Mouse (Mus musculus): ENCODE measurements around the gene Npr2. TPM values are rescaled to one million over a fixed set of nuclear protein-coding genes. Genes with fewer than 3 reads are reported as not detected.

Gene Npr2
- total RNA-seq, 2 experiments from 2014 or later: 30.7 to 39.5 TPM

- DNase-seq: peak; percentile 75
Observed at GRCm38 (mm10) chr4:43669428-43669794, 37.7 kb downstream of the Npr2 start.

GRCm38 (mm10) chr4:43672070-43672469, 40.3 kb downstream of the Npr2 start:
- peak; percentile 94 for DNase-seq

DNA sequence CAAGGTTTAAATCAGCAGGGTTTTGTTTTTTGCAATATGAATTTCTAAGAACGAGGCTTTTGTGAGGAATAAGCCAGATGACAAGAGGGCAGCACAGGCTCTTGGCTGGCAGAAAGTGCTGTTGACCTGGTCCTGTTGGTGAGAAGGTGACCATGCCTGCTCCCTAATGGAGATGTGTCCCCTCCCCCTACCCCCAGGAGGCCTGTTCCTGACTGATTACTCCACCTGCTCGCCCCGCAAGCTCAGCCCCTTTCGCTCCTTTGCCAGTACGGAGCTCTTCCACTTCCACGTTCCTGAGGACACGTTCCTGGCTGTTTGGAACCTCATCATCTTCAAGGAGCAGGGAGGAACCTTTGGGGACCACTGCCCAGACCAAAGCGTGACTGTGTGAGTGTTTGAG, 42.0 kb downstream of the Npr2 start:
- no peak for DNase-seq

DNA sequence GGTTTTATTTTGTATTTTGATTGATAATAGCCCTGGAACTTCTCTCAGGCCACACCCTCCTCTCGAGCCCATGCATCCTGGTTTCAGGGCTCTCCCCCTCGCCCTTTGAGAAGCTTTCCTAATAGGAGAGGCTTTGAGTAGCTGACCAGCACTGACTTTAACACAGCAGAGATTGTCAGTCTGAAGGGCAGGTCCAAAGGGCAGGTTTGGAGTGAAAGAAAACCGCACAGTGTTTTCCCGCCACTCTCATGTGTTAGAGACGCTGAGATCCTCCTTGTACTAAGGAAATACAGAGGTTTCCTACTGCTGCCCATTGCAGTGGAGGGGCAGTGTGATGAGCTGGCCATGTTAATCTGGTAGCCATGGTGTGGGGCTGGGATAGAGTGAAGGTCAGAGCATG, 43.2 kb downstream of the Npr2 start:
- DNase-seq: no peak

DNA sequence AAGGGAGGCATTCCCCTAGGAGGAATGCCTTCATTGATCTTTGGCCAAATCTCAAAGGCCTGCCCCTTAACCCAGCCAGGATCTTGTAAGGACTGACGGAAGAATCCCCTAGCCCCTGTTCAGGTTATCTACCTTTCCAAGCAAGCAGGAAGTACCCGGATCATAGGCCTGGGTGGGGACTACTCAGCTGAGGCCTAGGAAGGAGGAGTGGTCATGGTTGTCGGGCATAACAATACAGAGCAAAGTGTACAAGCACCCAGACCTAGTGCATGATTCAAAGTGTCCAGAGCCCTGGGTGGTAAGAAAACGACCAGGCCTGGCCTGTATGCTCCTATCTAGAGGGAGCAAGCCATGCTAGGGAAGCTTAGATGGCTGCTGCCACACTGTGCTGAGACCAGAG, 43.9 kb downstream of the Npr2 start:
- no peak for DNase-seq

DNA sequence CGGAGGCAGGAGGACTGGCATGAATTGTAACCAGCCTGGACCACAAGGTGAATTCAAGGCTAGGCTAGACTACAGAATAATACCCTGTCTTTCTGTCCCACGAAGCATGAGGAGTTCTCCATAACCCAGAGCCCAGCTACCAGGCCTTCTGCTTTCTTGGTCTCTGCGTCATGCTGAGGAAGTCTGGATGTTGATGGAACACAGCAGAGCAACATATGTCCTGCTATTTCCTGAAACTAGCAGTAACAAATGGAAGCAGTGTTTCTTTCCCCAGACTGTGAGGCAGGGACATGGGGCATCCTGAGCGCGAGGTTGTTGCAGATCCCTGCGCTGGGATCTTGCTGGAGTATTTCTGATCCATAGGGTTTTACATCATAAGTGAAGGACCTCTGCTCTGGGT, 46.8 kb downstream of the Npr2 start:
- DNase-seq: no peak

DNA sequence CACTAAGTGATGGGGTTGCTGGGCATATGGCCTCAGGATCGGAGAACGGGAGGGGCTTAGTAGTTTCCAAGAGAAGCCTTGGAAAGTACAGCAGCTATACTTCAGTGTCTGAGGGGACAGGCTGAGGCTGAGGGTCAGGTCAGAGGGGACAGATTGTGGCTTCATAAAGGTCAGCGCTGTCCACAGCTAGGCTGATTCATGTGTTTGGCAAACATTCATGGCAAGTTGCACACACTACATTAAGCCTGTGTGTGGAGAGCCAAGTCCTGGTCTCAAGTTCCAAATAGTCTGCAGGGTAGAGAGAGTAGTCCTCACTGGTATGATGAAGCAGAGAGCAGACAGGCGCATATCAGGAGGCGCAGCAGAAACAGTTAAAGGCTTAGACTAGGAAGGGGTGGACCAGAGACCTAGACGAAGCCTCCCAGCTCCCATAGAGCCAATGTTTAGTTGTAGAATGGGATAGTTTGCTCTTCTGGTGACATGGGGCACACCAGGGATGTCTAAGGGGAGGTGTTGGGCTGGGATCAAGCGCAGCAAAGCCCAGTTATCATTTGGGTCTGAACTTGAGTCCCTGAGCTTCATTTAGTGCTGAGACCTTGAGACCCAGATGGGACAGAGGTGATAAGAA, 47.8 kb downstream of the Npr2 start:
- peak; percentile 35 for DNase-seq

DNA sequence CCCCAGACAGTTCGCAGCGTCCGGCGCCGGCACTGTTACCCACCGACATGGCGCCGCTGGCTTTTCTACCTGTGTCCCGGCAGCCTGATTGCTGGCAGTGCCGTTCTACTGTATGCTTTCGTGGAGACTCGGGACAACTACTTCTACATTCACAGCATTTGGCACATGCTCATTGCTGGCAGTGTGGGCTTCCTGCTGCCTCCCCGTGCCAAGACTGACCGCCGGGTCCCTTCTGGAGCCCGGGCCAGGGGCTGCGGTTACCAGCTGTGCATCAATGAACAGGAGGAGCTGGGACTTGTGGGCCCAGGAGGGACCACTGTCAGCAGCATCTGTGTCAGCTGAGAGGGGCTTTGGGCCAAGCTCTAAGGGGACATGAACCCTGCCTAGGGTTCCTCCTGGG, 58.3 kb downstream of the Npr2 start:
- DNase-seq: no peak

DNA sequence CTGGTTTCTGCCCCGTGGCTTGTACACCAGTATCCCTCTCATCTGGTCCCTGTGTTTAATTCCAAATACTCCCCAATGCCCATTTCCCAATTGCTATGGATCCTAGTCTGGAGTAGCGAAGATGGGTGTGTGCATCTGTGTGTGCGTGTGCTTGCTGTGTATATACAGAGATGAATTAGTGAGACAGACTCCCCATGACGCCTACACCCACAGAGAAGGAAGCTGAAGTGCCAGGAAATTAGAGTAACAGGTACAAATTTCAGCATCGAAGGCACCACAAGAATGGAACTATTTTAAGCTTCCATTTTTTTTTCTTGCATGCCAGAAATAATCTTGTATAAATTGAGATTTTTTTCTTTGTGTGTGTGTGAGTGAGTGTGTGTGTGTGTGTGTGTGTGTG, 59.3 kb downstream of the Npr2 start:
- DNase-seq: no peak

DNA sequence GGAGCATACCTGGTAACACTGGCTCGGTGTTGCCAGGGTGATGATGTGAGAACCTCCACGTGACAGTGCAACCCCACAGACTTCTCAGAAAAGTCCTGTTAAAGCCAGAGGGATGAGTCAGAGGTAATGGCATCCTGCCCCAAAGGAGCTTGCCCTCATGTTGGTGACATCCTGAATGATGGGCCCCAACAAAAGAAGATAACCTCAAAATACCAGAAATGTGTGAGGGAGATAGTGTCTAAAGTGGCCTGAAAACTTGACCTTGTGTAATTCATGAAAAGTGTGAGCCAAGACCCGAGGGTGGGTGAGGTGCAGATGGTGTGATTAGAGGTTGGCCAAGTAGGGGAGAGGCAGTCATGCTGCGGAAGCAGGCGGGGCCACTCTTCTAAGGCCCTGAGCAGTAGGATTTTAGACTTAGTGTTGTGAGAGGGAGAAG, 62.1 kb downstream of the Npr2 start:
- DNase-seq: no peak

GRCm38 (mm10) chr4:43694439-43695248, 62.9 kb downstream of the Npr2 start:
- no peak for DNase-seq

- peak; percentile 59 for DNase-seq
Observed at GRCm38 (mm10) chr4:43695249-43695671, 63.5 kb downstream of the Npr2 start.

DNA sequence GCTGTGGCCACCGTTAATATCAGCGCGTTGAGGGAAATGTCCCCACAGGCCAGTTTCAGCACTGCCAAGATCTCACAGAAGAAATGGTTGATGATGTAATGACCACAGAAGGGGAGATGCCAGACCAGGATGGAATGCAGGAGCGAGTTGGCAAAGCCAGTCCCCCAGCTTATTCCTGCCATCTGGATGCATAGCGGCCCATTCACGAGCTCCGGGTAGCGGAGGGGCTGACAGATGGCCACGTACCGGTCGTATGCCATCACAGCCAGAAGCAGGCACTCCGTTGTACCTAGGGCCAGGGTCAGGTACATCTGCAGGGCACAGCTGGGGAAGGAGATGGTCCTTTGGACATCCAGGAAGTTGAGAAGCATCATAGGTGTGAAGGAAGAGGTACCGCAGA, 64.8 kb downstream of the Npr2 start:
- DNase-seq: no peak

DNA sequence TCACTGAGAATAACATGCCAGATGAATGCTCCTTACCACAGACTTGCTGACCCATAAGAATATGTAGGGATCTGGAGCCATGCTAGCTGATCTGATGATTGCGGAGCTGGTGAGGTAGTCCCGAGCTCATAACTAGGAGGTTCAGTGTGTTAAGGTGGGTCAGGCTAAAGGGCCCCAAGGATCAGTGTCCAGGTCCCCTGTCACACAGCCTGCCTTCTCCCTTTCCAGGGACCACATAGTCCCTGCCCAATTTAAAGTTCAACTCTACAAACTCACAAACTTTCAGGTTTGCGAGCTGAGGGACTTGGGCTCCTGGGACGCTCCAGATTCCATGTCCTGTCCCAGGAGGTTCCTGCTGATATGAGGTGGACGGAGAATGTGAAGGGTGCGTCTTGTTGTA, 69.0 kb downstream of the Npr2 start, which contains the start of gene Olfr70:
Olfr70 (minus strand) TSS at position 101 of the 400 bp plus-strand sequence.
- DNase-seq: no peak

Small RNA genes within 50 kb of the gene (microRNA-seq; reads per million reads assigned to microRNA genes)
- 0 to 0.64 reads per million in 2 experiments for gene Gm25262

Other genes with a start within 250 kb of the Npr2 start
- 10 to 100 TPM; 30.3 to 33.9 TPM for gene Rusc2, start 250.0 kb upstream of the Npr2 start, total RNA-seq (2021)
- not detected for gene Fam166b, start 202.8 kb upstream of the Npr2 start, total RNA-seq (2021)
- 10 to 100 TPM; 28.0 to 34.7 TPM for gene Tesk1, start 190.0 kb upstream of the Npr2 start, total RNA-seq (2021)
- under 1 TPM in 1 of 2 experiments, not detected in 1; 0.61 TPM for gene Cd72, start 177.3 kb upstream of the Npr2 start, total RNA-seq (2021)
- not detected for gene Sit1, start 148.2 kb upstream of the Npr2 start, total RNA-seq (2021)
- 10 to 100 TPM; 23.4 to 24.1 TPM for gene Ccdc107, start 139.0 kb upstream of the Npr2 start, total RNA-seq (2021)
- gene Arhgef39, start 132.2 kb upstream of the Npr2 start, total RNA-seq (2021): 1 to 10 TPM; 2.8 to 3.8 TPM
- 1 to 10 TPM; 2.8 TPM for gene Car9, start 125.0 kb upstream of the Npr2 start, total RNA-seq (2021)
- 1,000 to 10,000 TPM; 8,012 to 8,431 TPM for gene Tpm2, start 108.2 kb upstream of the Npr2 start, total RNA-seq (2021)
- 10 to 100 TPM; 39.6 to 45.0 TPM for gene Creb3, start 69.6 kb upstream of the Npr2 start, total RNA-seq (2021)
- 100 to 1,000 TPM in 1 of 2 experiments, 10 to 100 TPM in 1; 84.9 to 112 TPM for gene Tln1, start 69.2 kb upstream of the Npr2 start, total RNA-seq (2021)
- 10 to 100 TPM; 22.9 to 30.4 TPM for gene Rgp1, start 53.2 kb upstream of the Npr2 start, total RNA-seq (2021)
- 1 to 10 TPM; 6.7 to 9.1 TPM for gene Gba2, start 53.1 kb upstream of the Npr2 start, total RNA-seq (2021)
- under 1 TPM; 0.33 to 0.38 TPM for gene Msmp, start 47.4 kb upstream of the Npr2 start, total RNA-seq (2021)
- gene Spag8, start 21.7 kb downstream of the Npr2 start, total RNA-seq (2021): under 1 TPM in 1 of 2 experiments, not detected in 1; 0.38 TPM
- gene Hint2, start 24.5 kb downstream of the Npr2 start, total RNA-seq (2021): 10 to 100 TPM; 51.3 to 57.6 TPM
- gene Tmem8b, start 37.0 kb downstream of the Npr2 start, total RNA-seq (2021): 10 to 100 TPM in 1 of 2 experiments, 1 to 10 TPM in 1; 9.1 to 10.8 TPM
- gene Fam221b, start 37.2 kb downstream of the Npr2 start, total RNA-seq (2021): under 1 TPM; 0.18 to 0.26 TPM
- not detected for gene Olfr70, start 68.9 kb downstream of the Npr2 start, total RNA-seq (2021)
- not detected for gene Olfr71, start 78.3 kb downstream of the Npr2 start, total RNA-seq (2021)
- 1 to 10 TPM; 2.3 to 3.1 TPM for gene Hrct1, start 95.3 kb downstream of the Npr2 start, total RNA-seq (2021)
- 1 to 10 TPM; 1.1 to 1.6 TPM for gene Spaar, start 98.1 kb downstream of the Npr2 start, total RNA-seq (2021)
- gene Olfr159, start 139.1 kb downstream of the Npr2 start, total RNA-seq (2021): not detected
- gene Olfr156, start 192.0 kb downstream of the Npr2 start, total RNA-seq (2021): not detected
- not detected for gene Olfr157, start 208.3 kb downstream of the Npr2 start, total RNA-seq (2021)
- gene Olfr155, start 219.6 kb downstream of the Npr2 start, total RNA-seq (2021): not detected
- 10 to 100 TPM; 13.6 to 15.5 TPM for gene Reck, start 243.6 kb downstream of the Npr2 start, total RNA-seq (2021)